Mouse (Mus musculus): ENCODE measurements around the gene Pigk. TPM values are rescaled to one million over a fixed set of nuclear protein-coding genes. Genes with fewer than 3 reads are reported as not detected.

Pigk gene
- polyA plus RNA-seq, 1 experiment from 2014 or later: 40.3 TPM

- H3K27me3 ChIP-seq (ENCODE audit: control insufficient read depth, insufficient read depth, low read length): no peaks in the 10 kb centered on the region
- H3K4me2 ChIP-seq (ENCODE audit: low read depth, low read length): no peak overlapping the region
- H3K9me3 ChIP-seq (replicated peaks; ENCODE audit: control insufficient read depth, low read length): peaks cover 4% of the 10 kb centered on the region
- 71% methylated on average over 10 of the region's 10 CpGs for WGBS
- H3K27ac ChIP-seq (ENCODE audit: low read length): no peak overlapping the region
- ATAC-seq (replicated peaks; ENCODE audit: extremely low read depth, insufficient read depth, low FRiP score): no peak
- H3K4me3 ChIP-seq (ENCODE audit: low read length): no peak overlapping the region
- H3K9ac ChIP-seq (ENCODE audit: low read length): no peak overlapping the region
- H3K4me1 ChIP-seq (ENCODE audit: control insufficient read depth, insufficient read depth, low read length): no peaks in the 10 kb centered on the region
- H3K36me3 ChIP-seq (ENCODE audit: control insufficient read depth, insufficient read depth): no peaks in the 10 kb centered on the region
Observed at GRCm38 (mm10) chr3:152961855-152962376, 248.0 kb downstream of the Pigk start.

- Histone ChIP-seq H3K9me3 (replicated peaks; ENCODE audit: control insufficient read depth, low read length) (no peaks in the 10 kb centered on the region), H3K4me2 (ENCODE audit: low read depth, low read length) (peak overlapping the region; percentile 15), H3K4me1 (ENCODE audit: control insufficient read depth, insufficient read depth, low read length) (no peaks in the 10 kb centered on the region), H3K9ac (ENCODE audit: low read length) (no peak overlapping the region), H3K36me3 (ENCODE audit: control insufficient read depth, insufficient read depth) (no peaks in the 10 kb centered on the region), H3K27ac (ENCODE audit: low read length) (no peak overlapping the region), H3K4me3 (ENCODE audit: low read length) (no peak overlapping the region), H3K27me3 (ENCODE audit: control insufficient read depth, insufficient read depth, low read length) (no peaks in the 10 kb centered on the region; the same call in 1 of the 2 replicates)
- ATAC-seq (replicated peaks; ENCODE audit: extremely low read depth, insufficient read depth, low FRiP score): no peak
- WGBS: 58% methylated on average over 16 of the region's 16 CpGs
Observed at GRCm38 (mm10) chr3:152969774-152970347, 256.0 kb downstream of the Pigk start.

GRCm38 (mm10) chr3:152971373-152971772 lies 257.5 kb downstream of the Pigk start:
- Histone ChIP-seq H3K4me3 (ENCODE audit: low read length) (no peak overlapping the region), H3K4me2 (ENCODE audit: low read depth, low read length) (no peak overlapping the region), H3K9me3 (replicated peaks; ENCODE audit: control insufficient read depth, low read length) (no peaks in the 10 kb centered on the region), H3K4me1 (ENCODE audit: control insufficient read depth, insufficient read depth, low read length) (no peaks in the 10 kb centered on the region), H3K9ac (ENCODE audit: low read length) (no peak overlapping the region), H3K27me3 (ENCODE audit: control insufficient read depth, insufficient read depth, low read length) (no peaks in the 10 kb centered on the region; the same call in 1 of the 2 replicates), H3K27ac (ENCODE audit: low read length) (no peak overlapping the region), H3K36me3 (ENCODE audit: control insufficient read depth, insufficient read depth) (no peaks in the 10 kb centered on the region)
- WGBS: 71% methylated on average over 4 of the region's 4 CpGs
- ATAC-seq (replicated peaks; ENCODE audit: extremely low read depth, insufficient read depth, low FRiP score): no peak

- Histone ChIP-seq H3K4me2 (ENCODE audit: low read depth, low read length) (no peak overlapping the region), H3K27me3 (ENCODE audit: control insufficient read depth, insufficient read depth, low read length) (peaks cover 34% of the 10 kb centered on the region), H3K4me3 (ENCODE audit: low read length) (no peak overlapping the region), H3K36me3 (ENCODE audit: control insufficient read depth, insufficient read depth) (no peaks in the 10 kb centered on the region), H3K4me1 (ENCODE audit: control insufficient read depth, insufficient read depth, low read length) (peaks cover 11% of the 10 kb centered on the region), H3K27ac (ENCODE audit: low read length) (no peak overlapping the region), H3K9me3 (replicated peaks; ENCODE audit: control insufficient read depth, low read length) (no peaks in the 10 kb centered on the region), H3K9ac (ENCODE audit: low read length) (no peak overlapping the region)
- ATAC-seq (replicated peaks; ENCODE audit: extremely low read depth, insufficient read depth, low FRiP score): no peak
- WGBS: 43% methylated on average over 11 of the region's 11 CpGs
Observed at GRCm38 (mm10) chr3:152979481-152980092, 265.7 kb downstream of the Pigk start.

GRCm38 (mm10) chr3:152980431-152980830 lies 266.5 kb downstream of the Pigk start:
- H3K9ac ChIP-seq (ENCODE audit: low read length): no peak overlapping the region
- H3K27ac ChIP-seq (ENCODE audit: low read length): no peak overlapping the region
- peaks cover 34% of the 10 kb centered on the region for H3K27me3 ChIP-seq (ENCODE audit: control insufficient read depth, insufficient read depth, low read length)
- no peak for ATAC-seq (replicated peaks; ENCODE audit: extremely low read depth, insufficient read depth, low FRiP score)
- H3K9me3 ChIP-seq (replicated peaks; ENCODE audit: control insufficient read depth, low read length): no peaks in the 10 kb centered on the region
- H3K4me1 ChIP-seq (ENCODE audit: control insufficient read depth, insufficient read depth, low read length): peaks cover 11% of the 10 kb centered on the region
- peak overlapping the region; percentile 66; the same call in 1 of the 2 replicates for H3K4me2 ChIP-seq (ENCODE audit: low read depth, low read length)
- no peak overlapping the region for H3K4me3 ChIP-seq (ENCODE audit: low read length)
- no peaks in the 10 kb centered on the region for H3K36me3 ChIP-seq (ENCODE audit: control insufficient read depth, insufficient read depth)
- 10% methylated on average over 6 of the region's 6 CpGs for WGBS

- peaks cover 34% of the 10 kb centered on the region for H3K27me3 ChIP-seq (ENCODE audit: control insufficient read depth, insufficient read depth, low read length)
Observed at GRCm38 (mm10) chr3:152980978-152981974, 267.4 kb downstream of the Pigk start.

GRCm38 (mm10) chr3:152981988-152982387 lies 268.1 kb downstream of the Pigk start, which contains the start of gene St6galnac5:
Gene St6galnac5, minus strand, starts transcription at chr3:152982246.
- H3K9me3 ChIP-seq (replicated peaks; ENCODE audit: control insufficient read depth, low read length): no peaks in the 10 kb centered on the region
- no peaks in the 10 kb centered on the region for H3K36me3 ChIP-seq (ENCODE audit: control insufficient read depth, insufficient read depth)
- peak within 1 kb of the TSS; percentile 66 for H3K4me2 ChIP-seq (ENCODE audit: low read depth, low read length)
- no peak for ATAC-seq (replicated peaks; ENCODE audit: extremely low read depth, insufficient read depth, low FRiP score)
- H3K4me1 ChIP-seq (ENCODE audit: control insufficient read depth, insufficient read depth, low read length): peaks cover 11% of the 10 kb centered on the region
- peak within 1 kb of the TSS; percentile 14; the same call in 1 of the 2 replicates for H3K9ac ChIP-seq (ENCODE audit: low read length)
- H3K27ac ChIP-seq (ENCODE audit: low read length): no peak within 1 kb of the TSS
- peak within 1 kb of the TSS; percentile 44 for H3K4me3 ChIP-seq (ENCODE audit: low read length)
- H3K27me3 ChIP-seq (ENCODE audit: control insufficient read depth, insufficient read depth, low read length): peaks cover 34% of the 10 kb centered on the region
- WGBS: 2% methylated on average over 17 of the region's 17 CpGs

More at GRCm38 (mm10) chr3:152980978-152981974, 267.4 kb downstream of the Pigk start:
- H3K36me3 ChIP-seq (ENCODE audit: control insufficient read depth, insufficient read depth): no peaks in the 10 kb centered on the region
- WGBS: under 1% methylated on average over 45 of the region's 47 CpGs
- H3K9ac ChIP-seq (ENCODE audit: low read length): peak overlapping the region; percentile 14; the same call in 1 of the 2 replicates
- peak overlapping the region; percentile 44 for H3K4me3 ChIP-seq (ENCODE audit: low read length)
- H3K4me2 ChIP-seq (ENCODE audit: low read depth, low read length): peak overlapping the region; percentile 66
- no peak overlapping the region for H3K27ac ChIP-seq (ENCODE audit: low read length)
- peak; percentile 41 for ATAC-seq (replicated peaks; ENCODE audit: extremely low read depth, insufficient read depth, low FRiP score)
- H3K4me1 ChIP-seq (ENCODE audit: control insufficient read depth, insufficient read depth, low read length): peaks cover 11% of the 10 kb centered on the region
- no peaks in the 10 kb centered on the region for H3K9me3 ChIP-seq (replicated peaks; ENCODE audit: control insufficient read depth, low read length)

GRCm38 (mm10) chr3:152990787-152991186 lies 276.9 kb downstream of the Pigk start:
- Histone ChIP-seq H3K4me2 (ENCODE audit: low read depth, low read length) (no peak overlapping the region), H3K4me1 (ENCODE audit: control insufficient read depth, insufficient read depth, low read length) (no peaks in the 10 kb centered on the region), H3K9me3 (replicated peaks; ENCODE audit: control insufficient read depth, low read length) (no peaks in the 10 kb centered on the region), H3K27ac (ENCODE audit: low read length) (no peak overlapping the region), H3K36me3 (ENCODE audit: control insufficient read depth, insufficient read depth) (no peaks in the 10 kb centered on the region), H3K27me3 (ENCODE audit: control insufficient read depth, insufficient read depth, low read length) (no peaks in the 10 kb centered on the region), H3K4me3 (ENCODE audit: low read length) (no peak overlapping the region), H3K9ac (ENCODE audit: low read length) (no peak overlapping the region)
- no peak for ATAC-seq (replicated peaks; ENCODE audit: extremely low read depth, insufficient read depth, low FRiP score)
- 80% methylated on average over 2 of the region's 2 CpGs for WGBS
